Mouse (Mus musculus) forebrain, embryonic 15.5 days (tissue): ENCODE measurements around the gene Gm43517. TPM values are rescaled to one million over a fixed set of nuclear protein-coding genes. Genes with fewer than 3 reads are reported as not detected.

Experiments used
- ATAC-seq: fragments of 200-750 bp; cut with Nextera tagmentation; replicated peaks from 2 replicates; pipeline ENCODE4 v1.8.0; 2017; ENCODE audit warnings: mild to moderate bottlenecking, moderate TSS enrichment, moderate library complexity
- H3K27ac ChIP-seq: fragments of 300-500 bp; sonication (generic); replicated peaks from 2 replicates; pipeline ENCODE4 v1.5.1; 2015; ENCODE audit warnings: mild to moderate bottlenecking, inconsistent platforms
- H3K27me3 ChIP-seq: fragments of 300-500 bp; sonication (generic); 2 replicates; pipeline ENCODE4 v1.6.1; 2015; ENCODE audit warnings: inconsistent platforms
- H3K36me3 ChIP-seq: fragments of 300-500 bp; sonication (generic); 2 replicates; pipeline ENCODE4 v1.6.1; 2015; ENCODE audit warnings: mild to moderate bottlenecking, inconsistent platforms
- H3K4me1 ChIP-seq: fragments of 300-500 bp; sonication (generic); 2 replicates; pipeline ENCODE4 v1.6.1; 2015; ENCODE audit warnings: inconsistent platforms
- H3K4me2 ChIP-seq: fragments of 300-500 bp; sonication (generic); replicated peaks from 2 replicates; pipeline ENCODE4 v1.6.1; 2015; ENCODE audit warnings: mild to moderate bottlenecking, inconsistent platforms
- H3K4me3 ChIP-seq: fragments of 300-500 bp; sonication (generic); 2 replicates; pipeline ENCODE4 v1.5.1; 2015; ENCODE audit warnings: mild to moderate bottlenecking, inconsistent platforms
- H3K9ac ChIP-seq: fragments of 300-500 bp; sonication (generic); replicated peaks from 2 replicates; pipeline ENCODE4 v1.6.1; 2015; ENCODE audit warnings: mild to moderate bottlenecking, inconsistent platforms
- H3K9me3 ChIP-seq: fragments of 300-500 bp; sonication (generic); 2 replicates; pipeline ENCODE4 v1.6.1; 2016; ENCODE audit warnings: inconsistent platforms
- WGBS: fragments of 180-500 bp; shearing (Covaris S2); methylation state at CpG from one replicate; pipeline ENCODE4 v1.1.7; 2015; ENCODE audit warnings: mixed read lengths; 5-methylcytosine and 5-hydroxymethylcytosine counted together
- polyA plus RNA-seq: library from polyadenylated mRNA; unstranded; fragments of >200 nt; fragmentation: Nextera tagmentation; extraction: Ambion mirVana; gene quantifications from 2 replicates; pipeline ENCODE4 v1.2.1, GENCODE M21; 2015

Gm43517 gene
- polyA plus RNA-seq = 2.8 and 3.0 TPM in 2 replicates

DNA sequence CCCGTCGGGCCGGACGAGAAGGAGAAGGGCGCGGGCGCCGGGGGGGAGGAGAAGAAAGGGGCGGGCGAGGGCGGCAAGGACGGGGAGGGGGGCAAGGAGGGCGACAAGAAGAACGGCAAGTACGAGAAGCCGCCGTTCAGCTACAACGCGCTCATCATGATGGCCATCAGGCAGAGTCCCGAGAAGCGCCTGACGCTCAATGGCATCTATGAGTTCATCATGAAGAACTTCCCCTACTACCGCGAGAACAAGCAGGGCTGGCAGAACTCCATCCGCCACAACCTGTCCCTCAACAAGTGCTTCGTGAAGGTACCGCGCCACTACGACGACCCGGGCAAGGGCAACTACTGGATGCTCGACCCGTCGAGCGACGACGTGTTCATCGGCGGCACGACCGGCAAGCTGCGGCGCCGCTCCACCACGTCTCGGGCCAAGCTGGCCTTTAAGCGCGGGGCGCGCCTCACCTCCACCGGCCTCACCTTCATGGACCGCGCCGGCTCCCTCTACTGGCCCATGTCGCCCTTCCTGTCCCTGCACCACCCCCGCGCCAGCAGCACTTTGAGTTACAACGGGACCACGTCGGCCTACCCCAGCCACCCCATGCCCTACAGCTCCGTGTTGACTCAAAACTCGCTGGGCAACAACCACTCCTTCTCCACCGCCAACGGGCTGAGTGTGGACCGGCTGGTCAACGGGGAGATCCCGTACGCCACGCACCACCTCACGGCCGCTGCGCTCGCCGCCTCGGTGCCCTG is at the start of gene Gm43517:
TSS of gene Gm43517 (plus strand) at position 299 of the 755 bp plus-strand sequence.
- Histone ChIP-seq H3K9me3 (no peaks in the 10 kb centered on the region), H3K27me3 (no peaks in the 10 kb centered on the region), H3K4me1 (0 out of 2 replicates have a peak, but pooled peaks cover under 1% of the 10 kb centered on the region), H3K4me3 (peak within 1 kb of the TSS; percentile 72), H3K36me3 (0 out of 2 replicates have a peak, but pooled peaks cover 3% of the 10 kb centered on the region), H3K9ac (peak within 1 kb of the TSS; percentile 97), H3K27ac (peak within 1 kb of the TSS; percentile 100), H3K4me2 (peak within 1 kb of the TSS; percentile 19)
- ATAC-seq = no peak
- under 1% methylated on average over 73 of the region's 75 CpGs for WGBS

DNA sequence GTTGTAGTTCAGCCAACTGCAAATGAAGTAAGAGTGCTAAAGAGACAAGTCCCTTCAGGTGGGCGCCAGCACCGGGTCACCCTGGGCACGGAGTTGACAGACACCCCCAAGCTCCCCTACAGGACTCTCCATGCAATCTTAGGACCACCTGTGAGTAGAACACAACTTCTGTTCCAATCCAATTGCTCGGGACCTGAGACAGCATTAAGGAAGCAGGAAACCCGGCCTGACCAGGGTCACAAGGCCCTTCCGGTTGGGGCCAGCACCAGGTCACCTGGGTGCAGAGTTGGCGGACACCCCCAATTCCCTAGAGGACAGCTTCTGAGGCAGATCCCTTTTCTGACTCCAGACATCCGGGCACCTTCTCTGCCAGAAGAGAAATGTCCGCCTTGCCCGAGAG is 35.3 kb upstream of the Gm43517 start:
- H3K4me3 ChIP-seq = no peak overlapping the region
- 94% methylated on average over 10 of the region's 10 CpGs for WGBS
- H3K9me3 ChIP-seq = no peaks in the 10 kb centered on the region
- H3K4me2 ChIP-seq = no peak overlapping the region
- H3K36me3 ChIP-seq = no peaks in the 10 kb centered on the region
- no peaks in the 10 kb centered on the region for H3K4me1 ChIP-seq
- no peak overlapping the region for H3K9ac ChIP-seq
- no peaks in the 10 kb centered on the region for H3K27me3 ChIP-seq
- H3K27ac ChIP-seq = no peak overlapping the region
- no peak for ATAC-seq

DNA sequence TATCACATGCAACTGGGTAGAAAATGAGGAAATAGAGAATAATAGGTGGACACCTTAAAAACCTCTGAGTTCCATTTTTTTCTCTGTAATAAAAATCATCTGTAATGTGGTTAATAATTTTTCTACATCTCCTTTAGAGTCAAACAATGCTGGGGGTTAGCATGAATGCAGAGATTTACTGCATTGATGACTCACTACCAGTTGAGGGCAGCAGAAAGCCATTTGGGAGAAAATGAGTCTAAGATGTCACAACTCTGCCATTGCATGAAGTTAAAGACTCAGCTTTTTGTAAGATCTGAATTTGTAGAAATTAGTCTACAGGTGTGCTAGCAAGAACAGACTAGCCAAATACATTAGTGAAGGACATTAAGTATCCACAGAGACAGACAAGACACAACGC is 16.0 kb upstream of the Gm43517 start:
- WGBS = 39% methylated on average over 1 of the region's 1 CpGs
- Histone ChIP-seq H3K9ac (no peak overlapping the region), H3K36me3 (no peaks in the 10 kb centered on the region), H3K27ac (no peak overlapping the region), H3K4me3 (no peak overlapping the region), H3K4me1 (peaks cover 26% of the 10 kb centered on the region), H3K4me2 (no peak overlapping the region), H3K9me3 (no peaks in the 10 kb centered on the region), H3K27me3 (no peaks in the 10 kb centered on the region)
- ATAC-seq = peak; percentile 33; the same call in 1 of the 2 replicates

DNA sequence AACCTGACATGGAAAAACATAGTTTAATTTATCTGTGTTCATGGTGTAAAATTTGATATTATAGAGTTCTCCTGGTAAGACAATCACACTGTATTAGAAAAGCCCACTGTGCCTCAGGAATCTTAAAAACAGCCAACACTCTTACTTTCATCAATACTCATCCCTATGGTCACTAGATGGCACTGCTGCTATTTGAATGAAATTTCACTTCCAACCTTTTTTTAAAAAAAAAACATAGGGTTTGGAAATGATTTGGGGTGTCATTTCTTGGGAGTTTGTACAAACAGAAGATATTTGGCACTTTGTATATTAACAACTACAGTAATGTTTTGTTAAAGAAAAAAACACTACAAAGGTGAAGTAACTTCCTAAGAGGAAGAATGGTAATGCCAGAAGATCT is 12.8 kb upstream of the Gm43517 start:
- Histone ChIP-seq H3K4me2 (no peak overlapping the region), H3K27me3 (no peaks in the 10 kb centered on the region), H3K4me3 (no peak overlapping the region), H3K36me3 (no peaks in the 10 kb centered on the region), H3K27ac (peak overlapping the region; percentile 89; the same call in 1 of the 2 replicates), H3K9ac (no peak overlapping the region), H3K9me3 (no peaks in the 10 kb centered on the region), H3K4me1 (peaks cover 35% of the 10 kb centered on the region)
- no peak for ATAC-seq

DNA sequence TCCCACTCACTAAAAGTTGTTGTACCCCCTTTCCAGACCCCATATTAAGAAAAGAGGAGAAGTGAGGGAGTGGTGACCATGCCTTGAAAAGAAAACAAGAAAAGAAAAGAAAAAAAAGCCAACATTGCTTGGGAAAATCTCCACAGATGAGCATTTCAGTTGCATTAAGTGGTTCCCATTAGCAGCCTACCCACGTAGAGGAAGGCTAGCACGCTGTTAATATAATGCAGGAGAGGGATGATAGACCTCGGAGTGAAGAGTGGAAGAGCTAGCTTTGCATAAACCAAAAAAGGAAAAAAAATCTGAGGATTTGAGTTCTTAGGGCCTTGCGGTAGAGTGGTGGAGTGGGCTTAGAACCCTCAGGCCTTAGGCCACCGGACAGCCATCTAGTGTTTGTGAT is 11.8 kb upstream of the Gm43517 start:
- WGBS = 6% methylated on average over 5 of the region's 5 CpGs
- H3K27me3 ChIP-seq = no peaks in the 10 kb centered on the region
- H3K4me3 ChIP-seq = peak overlapping the region; percentile 41; the same call in 1 of the 2 replicates
- H3K36me3 ChIP-seq = no peaks in the 10 kb centered on the region
- H3K9me3 ChIP-seq = no peaks in the 10 kb centered on the region
- ATAC-seq = no peak
- H3K4me1 ChIP-seq = peaks cover 35% of the 10 kb centered on the region
- H3K9ac ChIP-seq = peak overlapping the region; percentile 68; the same call in 1 of the 2 replicates
- peak overlapping the region; percentile 89 for H3K27ac ChIP-seq
- peak overlapping the region; percentile 66 for H3K4me2 ChIP-seq

DNA sequence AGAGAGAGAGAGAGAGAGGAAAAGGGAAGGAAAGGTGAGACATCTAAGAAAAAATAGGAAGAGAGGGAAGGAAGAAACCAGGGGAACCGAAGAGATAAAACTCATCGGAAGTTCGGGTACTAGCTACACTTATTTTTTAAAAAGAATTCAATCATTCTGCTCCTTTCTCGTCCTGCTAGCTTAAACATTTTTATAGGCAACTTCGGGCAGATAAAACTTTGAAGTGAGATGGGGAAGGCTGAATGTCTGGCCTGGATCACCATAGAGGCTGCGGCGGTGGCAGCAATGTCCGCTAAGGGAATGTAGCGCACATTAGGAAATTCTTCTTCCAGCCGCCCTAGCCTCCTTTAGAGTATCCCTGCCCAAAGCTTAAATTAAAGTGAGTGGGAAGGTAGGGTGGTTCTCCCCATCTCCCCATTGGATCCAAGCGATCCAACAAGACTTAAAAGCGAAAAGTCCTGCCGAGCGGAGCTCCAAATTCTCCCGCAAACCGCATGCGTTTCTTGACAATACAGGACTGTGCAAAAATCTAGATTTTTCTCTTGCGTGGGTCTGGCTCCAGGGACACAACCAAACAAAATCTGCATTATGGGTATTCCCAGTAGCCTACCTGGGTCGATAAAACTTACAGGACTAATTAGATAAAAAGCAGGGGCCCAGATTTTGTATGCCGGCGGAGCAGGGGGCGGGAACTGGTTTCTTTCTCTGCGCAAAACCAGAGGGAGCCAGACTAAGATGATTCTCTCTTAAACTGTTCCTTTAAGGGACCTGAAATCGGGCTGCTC is 11.0 kb upstream of the Gm43517 start:
- Histone ChIP-seq H3K36me3 (no peaks in the 10 kb centered on the region), H3K9ac (peak overlapping the region; percentile 68), H3K4me1 (peaks cover 35% of the 10 kb centered on the region), H3K27me3 (no peaks in the 10 kb centered on the region), H3K27ac (peak overlapping the region; percentile 89), H3K9me3 (no peaks in the 10 kb centered on the region), H3K4me2 (peak overlapping the region; percentile 66), H3K4me3 (peak overlapping the region; percentile 41)
- ATAC-seq = no peak
- WGBS = 2% methylated on average over 24 of the region's 24 CpGs

DNA sequence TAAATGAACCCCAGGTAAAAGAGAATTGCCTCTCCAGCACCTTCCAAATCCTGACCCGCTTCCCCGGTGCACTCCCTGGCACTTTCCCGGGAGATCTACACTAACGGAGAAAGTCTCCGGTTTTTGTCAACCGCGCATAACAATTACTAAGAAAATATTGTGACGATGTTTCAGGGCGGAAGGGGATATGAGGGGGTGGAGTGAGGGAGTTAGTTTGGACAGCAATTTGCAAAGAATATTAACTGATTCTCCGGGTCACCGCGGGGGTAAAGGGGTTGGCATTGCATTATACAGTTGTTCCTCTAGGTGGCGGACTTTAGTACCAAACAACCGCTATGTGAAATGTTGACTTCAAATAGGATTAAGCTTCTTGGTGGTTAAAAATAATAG is 10.4 kb upstream of the Gm43517 start:
- Histone ChIP-seq H3K36me3 (no peaks in the 10 kb centered on the region), H3K4me1 (peaks cover 34% of the 10 kb centered on the region), H3K27me3 (no peaks in the 10 kb centered on the region), H3K4me3 (peak overlapping the region; percentile 41), H3K9ac (peak overlapping the region; percentile 68), H3K4me2 (peak overlapping the region; percentile 66), H3K27ac (peak overlapping the region; percentile 89), H3K9me3 (no peaks in the 10 kb centered on the region)
- WGBS = under 1% methylated on average over 14 of the region's 14 CpGs
- no peak for ATAC-seq

DNA sequence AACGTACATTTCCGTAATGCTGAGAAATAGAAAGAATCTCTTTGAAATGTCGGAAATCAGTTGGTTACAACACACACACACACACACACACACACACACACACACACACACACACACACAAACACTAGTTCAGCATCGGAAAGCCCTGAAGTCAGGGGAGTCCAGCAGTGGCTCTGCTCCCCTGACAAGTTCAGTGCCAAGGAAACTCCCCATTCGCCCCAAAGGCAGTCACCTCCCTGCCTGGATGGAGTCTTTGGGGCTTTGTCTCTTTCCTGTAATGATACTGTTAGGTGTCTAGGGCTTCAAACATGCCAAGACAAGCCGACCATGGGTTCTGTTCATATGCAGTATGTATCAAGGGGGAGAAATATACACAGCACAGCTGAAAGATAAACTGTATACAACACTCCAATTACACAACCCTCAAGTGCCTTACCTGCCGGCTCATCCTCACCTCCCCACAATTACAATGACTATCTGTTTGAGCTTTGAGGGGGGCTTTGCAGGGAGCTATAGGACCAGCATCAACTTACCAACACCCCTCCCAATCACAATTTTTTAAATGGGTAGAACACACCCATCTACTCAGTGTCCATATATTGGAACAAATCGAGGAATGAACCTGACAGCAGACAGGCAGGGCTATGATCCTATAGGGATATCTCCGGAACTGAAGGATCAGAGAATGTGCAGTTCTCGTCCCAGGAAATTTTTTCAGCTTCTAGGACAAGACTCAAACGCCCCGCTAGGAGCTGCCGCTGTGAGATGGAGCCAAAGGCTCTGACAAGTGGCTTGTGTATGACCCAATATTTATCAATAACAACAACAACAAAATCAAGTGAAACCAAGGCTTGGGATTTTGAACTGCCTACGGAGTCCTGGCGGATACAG is 9.3 kb upstream of the Gm43517 start:
- ATAC-seq = peak; percentile 12
- Histone ChIP-seq H3K27me3 (no peaks in the 10 kb centered on the region), H3K9ac (peak overlapping the region; percentile 97), H3K4me3 (peak overlapping the region; percentile 72), H3K4me2 (peak overlapping the region; percentile 46), H3K4me1 (peaks cover 36% of the 10 kb centered on the region), H3K36me3 (no peaks in the 10 kb centered on the region), H3K9me3 (no peaks in the 10 kb centered on the region), H3K27ac (peak overlapping the region; percentile 100)
- WGBS = 3% methylated on average over 15 of the region's 15 CpGs

DNA sequence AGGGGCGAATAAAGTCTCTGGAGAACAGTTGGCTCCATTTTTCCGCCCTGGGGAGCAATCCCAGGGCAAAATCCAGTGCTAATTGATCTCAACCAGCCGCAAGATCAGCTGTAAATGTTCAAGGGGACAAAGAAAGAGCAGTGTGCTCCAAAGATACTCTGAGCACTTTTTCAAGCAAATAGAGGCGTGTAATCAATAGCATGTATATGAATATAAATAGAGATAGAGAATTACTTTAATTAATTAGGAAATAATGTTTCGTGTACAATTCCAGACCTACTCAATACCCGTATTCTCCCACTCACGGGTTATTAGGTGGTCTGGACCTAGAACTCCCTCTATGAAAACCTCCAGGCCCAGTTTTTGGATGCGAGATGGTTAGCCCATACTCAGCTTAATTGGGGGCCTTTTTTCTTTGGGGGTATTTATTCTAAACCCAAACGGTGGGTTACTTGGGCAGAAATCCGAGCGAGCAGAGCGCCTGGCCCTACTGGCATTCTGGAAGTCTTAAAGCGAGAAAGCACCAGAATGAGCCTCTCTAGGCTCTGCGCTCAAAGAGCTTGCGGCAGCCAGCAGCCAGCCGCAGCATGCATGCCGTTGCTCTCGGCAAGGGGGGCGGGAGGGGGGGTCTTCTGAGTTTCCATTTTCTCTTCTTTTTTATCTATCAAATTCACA is 8.5 kb upstream of the Gm43517 start:
- H3K4me3 ChIP-seq = peak overlapping the region; percentile 72
- H3K27me3 ChIP-seq = no peaks in the 10 kb centered on the region
- H3K27ac ChIP-seq = peak overlapping the region; percentile 100
- H3K9ac ChIP-seq = peak overlapping the region; percentile 97
- WGBS = 1% methylated on average over 19 of the region's 19 CpGs
- no peaks in the 10 kb centered on the region for H3K36me3 ChIP-seq
- peaks cover 32% of the 10 kb centered on the region for H3K4me1 ChIP-seq
- H3K4me2 ChIP-seq = peak overlapping the region; percentile 46
- no peaks in the 10 kb centered on the region for H3K9me3 ChIP-seq
- ATAC-seq = peak; percentile 27; the same call in 1 of the 2 replicates

DNA sequence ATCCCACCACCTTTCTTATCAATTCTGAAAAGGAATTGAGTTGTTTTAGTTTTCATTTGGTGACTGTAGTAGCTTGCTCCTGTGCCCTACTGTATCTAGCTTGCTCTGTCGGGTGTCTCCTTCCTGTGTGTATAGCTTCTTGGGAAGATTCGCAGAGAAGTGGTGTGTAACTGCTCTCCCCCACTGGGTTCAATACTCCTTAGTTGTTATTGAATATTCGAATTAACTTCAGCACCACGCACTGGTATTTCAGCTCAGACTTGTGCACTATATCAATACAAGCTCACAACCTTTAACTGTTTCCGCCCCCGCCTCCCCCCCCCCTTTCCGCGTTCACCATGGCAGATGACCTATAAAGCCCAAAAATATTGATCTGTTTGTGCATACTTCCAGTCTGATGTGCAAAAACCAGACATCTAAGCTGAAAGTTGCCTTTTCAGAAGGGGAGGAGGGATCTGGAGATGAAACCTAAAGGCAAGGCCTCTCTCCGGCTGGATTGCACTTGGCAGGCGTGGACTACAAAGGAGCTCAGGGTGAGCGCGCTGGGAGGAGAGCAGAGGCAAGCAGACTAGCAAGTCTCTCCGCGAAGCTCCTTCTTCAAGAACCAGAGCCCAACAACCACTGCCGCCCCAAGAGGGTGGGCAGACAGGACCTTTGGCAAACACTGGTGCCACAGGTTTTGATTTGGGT is 7.5 kb upstream of the Gm43517 start:
- H3K4me1 ChIP-seq = peaks cover 30% of the 10 kb centered on the region
- peak overlapping the region; percentile 72 for H3K4me3 ChIP-seq
- H3K36me3 ChIP-seq = no peaks in the 10 kb centered on the region
- ATAC-seq = peak; percentile 49
- H3K27me3 ChIP-seq = no peaks in the 10 kb centered on the region
- peak overlapping the region; percentile 46 for H3K4me2 ChIP-seq
- no peaks in the 10 kb centered on the region for H3K9me3 ChIP-seq
- peak overlapping the region; percentile 97 for H3K9ac ChIP-seq
- WGBS = 1% methylated on average over 15 of the region's 15 CpGs
- peak overlapping the region; percentile 100 for H3K27ac ChIP-seq

DNA sequence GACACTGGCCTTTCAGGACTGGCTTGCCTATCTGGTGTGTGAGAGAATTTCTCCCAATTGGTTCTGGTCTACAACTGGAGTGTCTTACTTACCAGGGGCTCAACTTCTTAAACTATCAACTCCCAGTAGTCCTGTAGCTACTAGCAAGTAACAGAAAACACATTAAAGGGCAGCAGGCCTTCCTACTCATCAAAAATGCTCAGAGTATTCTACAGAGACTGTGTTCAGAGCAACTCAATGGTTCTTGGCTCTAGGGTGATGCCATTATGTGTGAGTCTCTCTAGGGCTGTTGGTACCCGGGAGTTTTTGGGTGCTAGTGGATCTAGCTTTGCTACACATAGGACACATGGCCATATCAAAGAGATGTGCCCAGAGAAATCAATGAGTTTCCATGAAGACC is 6.1 kb upstream of the Gm43517 start:
- Histone ChIP-seq H3K36me3 (no peaks in the 10 kb centered on the region), H3K4me1 (peaks cover 18% of the 10 kb centered on the region), H3K9me3 (no peaks in the 10 kb centered on the region), H3K4me3 (peak overlapping the region; percentile 72), H3K27ac (peak overlapping the region; percentile 100), H3K9ac (peak overlapping the region; percentile 97), H3K27me3 (no peaks in the 10 kb centered on the region), H3K4me2 (peak overlapping the region; percentile 46)
- no peak for ATAC-seq
- WGBS = 3% methylated on average over 1 of the region's 1 CpGs
